10 mouse cellular contexts compared by ENCODE assay signal in the genomic region with DNA sequence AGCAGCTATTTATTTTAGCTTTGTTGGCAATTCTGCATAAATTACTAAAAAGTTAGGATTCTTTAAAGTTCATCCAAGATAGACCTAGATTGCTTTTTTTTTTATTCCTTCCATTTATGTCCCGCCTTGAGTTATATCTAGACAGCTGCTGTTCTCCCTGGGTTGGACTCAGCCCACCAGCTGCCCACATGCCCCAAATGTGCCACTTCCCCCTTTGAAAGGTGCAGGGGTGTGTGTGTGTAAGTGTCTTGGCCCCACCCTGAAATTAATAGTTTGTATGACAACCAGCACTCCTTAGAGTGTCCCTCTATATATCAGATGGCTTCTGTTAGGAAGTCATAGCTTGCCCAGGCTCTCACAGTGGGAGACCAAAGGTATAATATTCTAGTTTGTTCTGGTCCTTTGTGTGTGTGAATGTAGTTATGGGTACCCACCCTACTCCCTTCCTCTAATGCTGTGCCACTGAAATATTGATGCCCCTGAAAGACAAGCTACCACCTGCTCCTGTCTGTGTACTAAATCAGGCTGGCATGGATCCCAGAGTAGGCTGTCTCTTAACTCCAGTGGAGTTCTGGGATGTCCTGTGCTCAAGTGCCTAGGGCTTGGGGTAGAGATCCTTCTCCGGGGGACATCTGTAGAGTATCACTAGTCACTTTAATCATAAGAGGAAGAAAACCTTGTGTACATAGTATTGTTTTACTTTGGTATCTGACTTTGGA. TPM values are rescaled to one million over a fixed set of nuclear protein-coding genes. Genes with fewer than 3 reads are reported as not detected.
DNase-seq lines count a peak whose midpoint lies in the region; ATAC-seq and TF ChIP-seq lines count a peak whose summit lies in the region.
"Had no signal": no experiment of that assay in that cellular context is flagged by ENCODE, and none has a peak within 500 bp of the region (broad histone marks: within the 10 kb centered on the region; RNA-seq: fewer than 3 reads in every experiment).

No protein-coding gene starts in this region.

- H3K9me3 ChIP-seq in limb, embryonic 14.5 days (ENCODE audit: control insufficient read depth, low read length): no peaks in the 10 kb centered on the region
- no peaks in the 10 kb centered on the region for H3K9me3 ChIP-seq in limb, embryonic 10.5 days (replicated peaks)
- H3K9me3 ChIP-seq: kidney, embryonic 15.5 days; limb, embryonic 12.5 days had no signal

- no peak overlapping the region for H3K4me3 ChIP-seq in limb, embryonic 14.5 days (replicated peaks; ENCODE audit: low read length)
- no peak overlapping the region for H3K4me3 ChIP-seq in limb, embryonic 10.5 days
- no peak overlapping the region for H3K4me3 ChIP-seq in layer of hippocampus, adult 2 months
- H3K4me3 ChIP-seq: kidney, embryonic 15.5 days; limb, embryonic 12.5 days had no signal

- 0 out of 2 replicates have a peak overlapping the region, but pooled peaks have one; percentile 29 for H3K27ac ChIP-seq in limb, embryonic 14.5 days (replicated peaks; ENCODE audit: low read depth, low read length)
- H3K27ac ChIP-seq in limb, embryonic 10.5 days: no peak overlapping the region
- H3K27ac ChIP-seq in layer of hippocampus, adult 2 months: no peak overlapping the region; the same call in 1 of the 2 replicates
- H3K27ac ChIP-seq: limb, embryonic 12.5 days had no signal

- TF ChIP-seq CTCF in layer of hippocampus, adult 2 months (conservative IDR thresholded peaks at IDR 0.05): no peak

- DNase-seq in adrenal gland, postnatal 10 days: peak; percentile 48
- DNase-seq in adrenal gland, postnatal 25 days: no peak
- no peak for DNase-seq in limb, embryonic 14.5 days (ENCODE audit: low spot score)
- DNase-seq in limb, embryonic 10.5 days (ENCODE audit: low spot score): no peak
- DNase-seq in brain, adult 2 months (ENCODE audit: low read depth, low spot score): peak; percentile 44
- DNase-seq in induced T-regulatory cell, adult 2 months (ENCODE audit: low read depth): peak; percentile 21
- DNase-seq in cerebellum, adult 11 months: no peak
- DNase-seq in layer of hippocampus, adult 2 months (ENCODE audit: low spot score in 2 of 2): no peak

- no peak overlapping the region for H3K4me2 ChIP-seq in limb, embryonic 14.5 days (replicated peaks; ENCODE audit: low read depth, low read length, severe bottlenecking)
- H3K4me2 ChIP-seq: kidney, embryonic 15.5 days; limb, embryonic 12.5 days had no signal

- peak; percentile 14; the same call in 1 of the 2 replicates for ATAC-seq in limb, embryonic 14.5 days (ENCODE audit: low FRiP score, low read depth)

- peaks cover 21% of the 10 kb centered on the region for H3K4me1 ChIP-seq in limb, embryonic 14.5 days (ENCODE audit: control insufficient read depth, insufficient read depth, low read length)
- H3K4me1 ChIP-seq in limb, embryonic 10.5 days: peaks cover 19% of the 10 kb centered on the region

- H3K9ac ChIP-seq in limb, embryonic 14.5 days (ENCODE audit: low read depth, low read length, severe bottlenecking): no peak overlapping the region
- H3K9ac ChIP-seq: kidney, embryonic 15.5 days; limb, embryonic 12.5 days had no signal

- no peak for TF ChIP-seq POLR2A in limb, embryonic 14.5 days (IDR thresholded peaks at IDR 0.05; ENCODE audit: borderline replicate concordance, extremely low read depth, insufficient read depth, insufficient read length)

- H3K27me3 ChIP-seq in limb, embryonic 14.5 days (ENCODE audit: control insufficient read depth, insufficient read depth, low read length): no peaks in the 10 kb centered on the region
- H3K27me3 ChIP-seq in limb, embryonic 10.5 days (ENCODE audit: low read depth, poor library complexity, severe bottlenecking): no peaks in the 10 kb centered on the region
- H3K27me3 ChIP-seq: kidney, embryonic 15.5 days; limb, embryonic 12.5 days had no signal

- H3K36me3 ChIP-seq in limb, embryonic 14.5 days (ENCODE audit: control insufficient read depth, insufficient read depth, low read length): peaks cover 47% of the 10 kb centered on the region
- H3K36me3 ChIP-seq in limb, embryonic 10.5 days: peaks cover 54% of the 10 kb centered on the region

- WGBS in limb, embryonic 14.5 days: 78% methylated on average over 2 of the region's 2 CpGs
- WGBS in limb, embryonic 10.5 days: 80% methylated on average over 2 of the region's 2 CpGs

RNA-seq across cellular contexts. Expression of gene Ahnak, which starts 7.5 kb away (rescaled TPM):
- total RNA-seq in adrenal gland, postnatal 10 days (2021): 100 to 1,000 TPM; 146 to 184 TPM
- total RNA-seq in adrenal gland, postnatal 25 days (2021): 93.0 and 106 TPM in 2 replicates
- 21.6 and 31.4 TPM in 2 replicates for polyA plus RNA-seq in limb, embryonic 14.5 days (2012; rRNA removed)
- 61.5 and 61.6 TPM in 2 replicates for polyA plus RNA-seq in limb, embryonic 14.5 days (2014; fragmentation: Nextera tagmentation; extraction: Ambion mirVana)
- polyA plus RNA-seq in limb, embryonic 10.5 days (2016; fragmentation: Nextera tagmentation; extraction: Ambion mirVana): 5.3 and 8.9 TPM in 2 replicates
- total RNA-seq in layer of hippocampus, adult 2 months (2021): 10 to 100 TPM; 19.4 to 21.9 TPM

RNA-seq across cellular contexts. Expression of gene Eef1g, which starts 14.8 kb away (rescaled TPM):
- 100 to 1,000 TPM; 355 to 407 TPM for total RNA-seq in adrenal gland, postnatal 10 days (2021)
- 327 and 416 TPM in 2 replicates for total RNA-seq in adrenal gland, postnatal 25 days (2021)
- polyA plus RNA-seq in limb, embryonic 14.5 days (2012; rRNA removed): 530 and 577 TPM in 2 replicates
- 499 and 500 TPM in 2 replicates for polyA plus RNA-seq in limb, embryonic 14.5 days (2014; fragmentation: Nextera tagmentation; extraction: Ambion mirVana)
- polyA plus RNA-seq in limb, embryonic 10.5 days (2016; fragmentation: Nextera tagmentation; extraction: Ambion mirVana): 563 and 631 TPM in 2 replicates
- 100 to 1,000 TPM; 238 to 242 TPM for total RNA-seq in layer of hippocampus, adult 2 months (2021)

RNA-seq across cellular contexts. Expression of gene Tut1, which starts 28.0 kb away (rescaled TPM):
- total RNA-seq in adrenal gland, postnatal 10 days (2021): 10 to 100 TPM; 17.4 to 19.3 TPM
- 23.1 and 23.6 TPM in 2 replicates for total RNA-seq in adrenal gland, postnatal 25 days (2021)
- 28.6 and 33.6 TPM in 2 replicates for polyA plus RNA-seq in limb, embryonic 14.5 days (2012; rRNA removed)
- polyA plus RNA-seq in limb, embryonic 14.5 days (2014; fragmentation: Nextera tagmentation; extraction: Ambion mirVana): 27.6 and 29.2 TPM in 2 replicates
- polyA plus RNA-seq in limb, embryonic 10.5 days (2016; fragmentation: Nextera tagmentation; extraction: Ambion mirVana): 49.6 and 49.7 TPM in 2 replicates
- total RNA-seq in layer of hippocampus, adult 2 months (2021): 10 to 100 TPM; 20.7 to 20.8 TPM

RNA-seq across cellular contexts. Expression of gene Mta2, which starts 39.9 kb away (rescaled TPM):
- total RNA-seq in adrenal gland, postnatal 10 days (2021): 100 to 1,000 TPM in 1 of 2 experiments, 10 to 100 TPM in 1; 94.8 to 111 TPM
- 98.6 and 104 TPM in 2 replicates for total RNA-seq in adrenal gland, postnatal 25 days (2021)
- 63.4 and 76.5 TPM in 2 replicates for polyA plus RNA-seq in limb, embryonic 14.5 days (2012; rRNA removed)
- 43.8 and 47.2 TPM in 2 replicates for polyA plus RNA-seq in limb, embryonic 14.5 days (2014; fragmentation: Nextera tagmentation; extraction: Ambion mirVana)
- polyA plus RNA-seq in limb, embryonic 10.5 days (2016; fragmentation: Nextera tagmentation; extraction: Ambion mirVana): 229 and 233 TPM in 2 replicates
- 10 to 100 TPM; 58.0 to 68.7 TPM for total RNA-seq in layer of hippocampus, adult 2 months (2021)

RNA-seq across cellular contexts. Expression of gene Eml3, which starts 52.3 kb away (rescaled TPM):
- 10 to 100 TPM; 43.6 to 53.3 TPM for total RNA-seq in adrenal gland, postnatal 10 days (2021)
- 57.2 and 67.5 TPM in 2 replicates for total RNA-seq in adrenal gland, postnatal 25 days (2021)
- 62.1 and 74.9 TPM in 2 replicates for polyA plus RNA-seq in limb, embryonic 14.5 days (2012; rRNA removed)
- polyA plus RNA-seq in limb, embryonic 14.5 days (2014; fragmentation: Nextera tagmentation; extraction: Ambion mirVana): 21.5 and 25.2 TPM in 2 replicates
- 37.1 and 37.5 TPM in 2 replicates for polyA plus RNA-seq in limb, embryonic 10.5 days (2016; fragmentation: Nextera tagmentation; extraction: Ambion mirVana)
- total RNA-seq in layer of hippocampus, adult 2 months (2021): 10 to 100 TPM; 11.5 to 11.7 TPM

Comparison
In these comparisons a context has a peak if more than half of its experiments do, and no peak if none do; other contexts are left out.
1. DNase-seq: peak in adrenal gland, postnatal 10 days (single experiment), brain, adult 2 months (single experiment) and induced T-regulatory cell, adult 2 months (single experiment); none in adrenal gland, postnatal 25 days (single experiment), limb, embryonic 14.5 days (single experiment), limb, embryonic 10.5 days (single experiment), cerebellum, adult 11 months (single experiment) and layer of hippocampus, adult 2 months (0 of 2).